Mouse (Mus musculus): ENCODE results near the gene Vmn1r67. TPM values are rescaled to one million over a fixed set of nuclear protein-coding genes. Genes with fewer than 3 reads are reported as not detected.

Vmn1r67 gene
- not detected for polyA plus RNA-seq (2012; fragmentation: generic; extraction: Trizol)

DNA sequence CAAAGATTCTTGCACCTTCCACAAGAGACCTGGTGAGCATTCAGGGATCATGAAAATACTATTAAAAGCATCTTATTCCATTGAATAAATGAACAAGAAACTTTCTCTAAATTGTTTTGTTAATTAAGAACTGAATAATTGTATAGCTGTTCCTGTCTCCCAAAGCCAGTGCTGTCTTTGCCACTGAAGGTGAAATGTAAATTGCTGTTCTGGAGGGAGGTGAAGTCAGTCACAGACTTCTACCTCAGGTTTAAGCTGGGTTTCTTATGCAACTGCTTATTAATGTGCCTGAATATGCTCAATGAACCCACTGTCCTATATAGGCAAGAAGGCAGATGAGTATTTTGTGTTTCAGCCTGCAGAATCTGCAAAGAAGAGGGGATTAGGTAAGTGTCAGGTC is at the start of gene Vmn1r67:
Vmn1r67 (plus strand) TSS at position 301 of the 400 bp plus-strand sequence.

DNA sequence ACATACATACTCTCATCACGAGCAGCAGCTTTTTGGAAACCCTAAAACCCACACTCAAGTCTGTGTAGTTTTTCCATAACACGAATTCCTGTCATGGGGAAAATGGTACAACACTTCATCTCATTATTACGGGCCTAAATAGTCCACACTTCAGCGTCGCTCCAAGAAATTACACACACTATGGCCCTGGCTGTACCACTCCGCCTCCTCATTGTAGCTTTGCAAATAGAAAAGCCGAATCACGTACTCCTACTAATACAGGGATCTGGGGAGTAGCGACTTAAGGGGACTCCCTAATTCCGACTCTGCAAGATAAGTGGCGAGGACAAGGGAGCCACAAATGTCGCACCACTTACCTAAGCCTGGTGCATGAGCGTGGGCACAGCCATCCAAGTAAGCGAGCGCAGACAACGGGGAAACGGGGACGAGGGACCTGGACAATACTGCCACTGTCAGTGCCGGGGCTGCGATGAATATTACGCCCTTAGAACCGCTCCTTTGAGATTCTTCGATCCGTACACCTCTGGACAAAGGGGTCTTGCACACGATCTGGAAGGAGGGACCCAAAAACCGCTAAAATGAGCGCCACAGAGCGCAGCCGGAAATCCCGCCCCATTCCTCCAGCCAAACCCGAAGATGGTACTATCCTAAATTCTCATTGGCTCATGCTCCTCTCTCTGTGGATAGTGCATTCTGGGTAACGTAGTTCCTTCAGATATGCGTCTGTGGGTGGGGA is 51.8 kb downstream of the Vmn1r67 start, which contains the start of gene Zik1:
Zik1 (minus strand) TSS at position 609 of the 736 bp plus-strand sequence.

Other genes with a start within 250 kb of the Vmn1r67 start
- gene Vmn1r66, start 165.3 kb upstream of the Vmn1r67 start, polyA plus RNA-seq (2012; fragmentation: generic; extraction: Trizol), result not detected
- under 1 TPM; 0.08 to 0.51 TPM for gene Zik1, start 52.1 kb downstream of the Vmn1r67 start, polyA plus RNA-seq (2012; fragmentation: generic; extraction: Trizol)
- not detected for gene Vmn1r68, start 115.2 kb downstream of the Vmn1r67 start, polyA plus RNA-seq (2012; fragmentation: generic; extraction: Trizol)
- not detected for gene Vmn1r69, start 170.3 kb downstream of the Vmn1r67 start, polyA plus RNA-seq (2012; fragmentation: generic; extraction: Trizol)
- not detected for gene Vmn1r70, start 188.2 kb downstream of the Vmn1r67 start, polyA plus RNA-seq (2012; fragmentation: generic; extraction: Trizol)
- not detected for gene Nlrp4b, start 244.5 kb downstream of the Vmn1r67 start, polyA plus RNA-seq (2012; fragmentation: generic; extraction: Trizol)

Measured in C3H10T1/2 (cell line).